Mouse (Mus musculus) CH12.LX (cell line): ENCODE results near the gene Kcnd3.

Source experiments
- CHD2 ChIP-seq: IDR thresholded peaks from 2 replicates; pipeline ENCODE4 v1.6.1; 2011; ENCODE audit warnings: low read length, improper control_type of control experiment
- CTCF ChIP-seq, 2 experiments: IDR thresholded peaks in 1 of 2; conservative IDR thresholded peaks in 1 of 2; 2 replicates each; pipeline ENCODE4 v1.5.1; 2011 to 2012; ENCODE audit warnings: low read depth in 2 of 2, low read length in 2 of 2, improper control_type of control experiment in 1 of 2, inconsistent platforms in 1 of 2, mild to moderate bottlenecking in 1 of 2, moderate library complexity in 1 of 2
- EP300 ChIP-seq: IDR thresholded peaks from 2 replicates; pipeline ENCODE4 v1.6.1; 2011; ENCODE audit warnings: low read length, improper control_type of control experiment
- HCFC1 ChIP-seq: IDR thresholded peaks from 2 replicates; pipeline ENCODE4 v1.6.1; 2012; ENCODE audit warnings: low read depth, mild to moderate bottlenecking, inconsistent platforms, low read length, improper control_type of control experiment
- MAFK ChIP-seq: IDR thresholded peaks from 2 replicates; pipeline ENCODE4 v1.6.1; 2011; ENCODE audit warnings: low read length, improper control_type of control experiment; ENCODE audit not compliant: insufficient replicate concordance
- NELFE ChIP-seq: IDR thresholded peaks from 2 replicates; pipeline ENCODE4 v1.6.1; 2011; ENCODE audit warnings: low read depth, low read length, improper control_type of control experiment
- POLR2A ChIP-seq: IDR thresholded peaks from 2 replicates; pipeline ENCODE4 v1.6.1; 2011; ENCODE audit warnings: low read depth, mild to moderate bottlenecking, improper control_type of control experiment, low read length
- POLR2AphosphoS2 ChIP-seq: IDR thresholded peaks from 2 replicates; pipeline ENCODE4 v1.6.1; 2011; ENCODE audit warnings: low read depth, low read length, improper control_type of control experiment
- TCF12 ChIP-seq: IDR thresholded peaks from 2 replicates; pipeline ENCODE4 v1.6.1; 2014; ENCODE audit warnings: low read depth, mild to moderate bottlenecking, inconsistent platforms, low read length, improper control_type of control experiment

GRCm38 (mm10) chr3:105476408-105476807 lies 24.3 kb downstream of the Kcnd3 start:
- TF ChIP-seq EP300 (no peak), CTCF (conservative IDR thresholded peaks at IDR 0.05 in 1 of 2, IDR thresholded peaks at IDR 0.05 in 1 of 2; ENCODE audit: low read depth in 2 of 2, low read length in 2 of 2) (no peak), HCFC1 (no peak), MAFK (no peak), POLR2AphosphoS2 (no peak), POLR2A (no peak), NELFE (no peak), TCF12 (no peak), CHD2 (no peak)
